Mouse (Mus musculus): ENCODE results near the gene Snrk.
A peak's percentile ranks its signal among the peaks of the same experiment; 100 is the strongest.

The Snrk gene

GRCm38 (mm10) chr9:122117112-122117616 is at the start of gene Snrk:
Snrk (plus strand) TSS chr9:122117266.
- DNase-seq (ENCODE audit: low read depth, low spot score): peak; percentile 57

- no peak for DNase-seq (ENCODE audit: low read depth, low spot score)
These were observed 49.4 kb upstream of the Snrk start for GRCm38 (mm10) chr9:122067654-122068053.

GRCm38 (mm10) chr9:122069560-122070174 is 47.4 kb upstream of the Snrk start:
- DNase-seq (ENCODE audit: low read depth, low spot score): no peak

- DNase-seq (ENCODE audit: low read depth, low spot score): no peak
These were observed 43.1 kb upstream of the Snrk start for GRCm38 (mm10) chr9:122073980-122074379.

- no peak for DNase-seq (ENCODE audit: low read depth, low spot score)
These were observed 42.5 kb upstream of the Snrk start for GRCm38 (mm10) chr9:122074575-122074974.

- DNase-seq (ENCODE audit: low read depth, low spot score): no peak
These were observed 38.6 kb upstream of the Snrk start for GRCm38 (mm10) chr9:122078456-122078855.

- no peak for DNase-seq (ENCODE audit: low read depth, low spot score)
These were observed 33.4 kb upstream of the Snrk start for GRCm38 (mm10) chr9:122083698-122084097.

GRCm38 (mm10) chr9:122084175-122084574 is 32.9 kb upstream of the Snrk start:
- DNase-seq (ENCODE audit: low read depth, low spot score): no peak

- no peak for DNase-seq (ENCODE audit: low read depth, low spot score)
These were observed 32.4 kb upstream of the Snrk start for GRCm38 (mm10) chr9:122084636-122085035.

GRCm38 (mm10) chr9:122085055-122085454 is 32.0 kb upstream of the Snrk start:
- no peak for DNase-seq (ENCODE audit: low read depth, low spot score)

- no peak for DNase-seq (ENCODE audit: low read depth, low spot score)
These were observed 31.4 kb upstream of the Snrk start for GRCm38 (mm10) chr9:122085550-122086205.

GRCm38 (mm10) chr9:122087086-122087485 is 30.0 kb upstream of the Snrk start:
- DNase-seq (ENCODE audit: low read depth, low spot score): no peak

GRCm38 (mm10) chr9:122091171-122091570 is 25.9 kb upstream of the Snrk start:
- DNase-seq (ENCODE audit: low read depth, low spot score): no peak

- no peak for DNase-seq (ENCODE audit: low read depth, low spot score)
These were observed 25.3 kb upstream of the Snrk start for GRCm38 (mm10) chr9:122091782-122092228.

GRCm38 (mm10) chr9:122094171-122094570 is 22.9 kb upstream of the Snrk start:
- DNase-seq (ENCODE audit: low read depth, low spot score): no peak

GRCm38 (mm10) chr9:122096822-122097511 is 20.1 kb upstream of the Snrk start:
- DNase-seq (ENCODE audit: low read depth, low spot score): no peak

GRCm38 (mm10) chr9:122097535-122097934 is 19.5 kb upstream of the Snrk start:
- DNase-seq (ENCODE audit: low read depth, low spot score): no peak

- no peak for DNase-seq (ENCODE audit: low read depth, low spot score)
These were observed 16.4 kb upstream of the Snrk start for GRCm38 (mm10) chr9:122100584-122101127.

GRCm38 (mm10) chr9:122101196-122101595 is 15.9 kb upstream of the Snrk start:
- no peak for DNase-seq (ENCODE audit: low read depth, low spot score)

- DNase-seq (ENCODE audit: low read depth, low spot score): no peak
These were observed 13.3 kb upstream of the Snrk start for GRCm38 (mm10) chr9:122103550-122104284.

- no peak for DNase-seq (ENCODE audit: low read depth, low spot score)
These were observed 12.7 kb upstream of the Snrk start for GRCm38 (mm10) chr9:122104285-122104829.

Data from 3T3-L1 (cell line).